Mouse (Mus musculus) thymus, adult 2 months (tissue): ENCODE measurements around the gene Cyp3a57. TPM values are rescaled to one million over a fixed set of nuclear protein-coding genes. Genes with fewer than 3 reads are reported as not detected.
"Not testable (repeated sequence)": the region's sequence is repeated elsewhere in the genome, so short reads cannot be mapped to it uniquely, and the experiment has no call there.

ENCODE experiments used
- DNase-seq: peaks from one replicate; pipeline ENCODE4 v3.0.0; 2021
- H3K27ac ChIP-seq: fragments of 200-500 bp; 2 replicates; pipeline ENCODE4 v1.5.1; 2012; ENCODE audit warnings: low read length, control low read depth; ENCODE audit not compliant: control insufficient read depth, insufficient read depth
- H3K27me3 ChIP-seq: fragments of 200-500 bp; 2 replicates; pipeline ENCODE4 v1.6.1; 2012; ENCODE audit warnings: mild to moderate bottlenecking, low read length, moderate library complexity, mixed read lengths; ENCODE audit not compliant: control insufficient read depth, insufficient read depth
- H3K36me3 ChIP-seq: fragments of 200-500 bp; 2 replicates; pipeline ENCODE4 v1.6.1; 2012; ENCODE audit warnings: mild to moderate bottlenecking, low read length, moderate library complexity; ENCODE audit not compliant: control insufficient read depth, insufficient read depth
- H3K4me1 ChIP-seq: fragments of 200-500 bp; replicated peaks from 2 replicates; pipeline ENCODE4 v1.6.1; 2012; ENCODE audit warnings: low read length; ENCODE audit not compliant: control insufficient read depth, insufficient read depth
- H3K4me3 ChIP-seq: fragments of 200-500 bp; 2 replicates; pipeline ENCODE4 v1.5.1; 2012; ENCODE audit warnings: mild to moderate bottlenecking, low read length, control low read depth, moderate library complexity; ENCODE audit not compliant: control insufficient read depth, insufficient read depth
- CTCF ChIP-seq: fragments of 200-500 bp; IDR thresholded peaks from 2 replicates; pipeline ENCODE4 v1.5.1; 2012; ENCODE audit warnings: mild to moderate bottlenecking, control low read depth, low read length, moderate library complexity, borderline replicate concordance; ENCODE audit not compliant: control insufficient read depth, poor library complexity, insufficient read depth; ENCODE audit errors: extremely low read depth
- POLR2A ChIP-seq: fragments of 200-500 bp; IDR thresholded peaks from 2 replicates; pipeline ENCODE4 v1.6.1; 2012; ENCODE audit warnings: mild to moderate bottlenecking, low read length, control low read depth, moderate library complexity; ENCODE audit not compliant: control insufficient read depth, poor library complexity, insufficient read depth; ENCODE audit errors: extremely low read depth
- WGBS: fragments of 180-500 bp; shearing (Covaris S2); methylation state at CpG from one replicate; pipeline ENCODE4 v1.1.7; 2018; 5-methylcytosine and 5-hydroxymethylcytosine counted together
- polyA plus RNA-seq: library from polyadenylated mRNA; depleted of rRNA; stranded (reverse); fragments of >200 nt; gene quantifications from 2 replicates; pipeline ENCODE4 v1.2.3, GENCODE M21; 2012; rRNA removed

Gene Cyp3a57
- polyA plus RNA-seq, 1 experiment: not detected

GRCm38 (mm10) chr5:145317141-145317540 lies 27.9 kb upstream of the Cyp3a57 start:
- Histone ChIP-seq H3K27me3 (no peaks in the 10 kb centered on the region), H3K36me3 (no peaks in the 10 kb centered on the region), H3K4me3 (no peak overlapping the region), H3K27ac (no peak overlapping the region), H3K4me1 (no peaks in the 10 kb centered on the region)
- 98% methylated on average over 1 of the region's 1 CpGs for WGBS
- TF ChIP-seq CTCF: no peak
- TF ChIP-seq POLR2A: no peak
- DNase-seq: no peak

- not testable (repeated sequence) for H3K4me1 ChIP-seq, DNase-seq, H3K27me3 ChIP-seq, H3K36me3 ChIP-seq, H3K27ac ChIP-seq, H3K4me3 ChIP-seq
These were observed 6.3 kb upstream of the Cyp3a57 start for GRCm38 (mm10) chr5:145338756-145339155.

DNA sequence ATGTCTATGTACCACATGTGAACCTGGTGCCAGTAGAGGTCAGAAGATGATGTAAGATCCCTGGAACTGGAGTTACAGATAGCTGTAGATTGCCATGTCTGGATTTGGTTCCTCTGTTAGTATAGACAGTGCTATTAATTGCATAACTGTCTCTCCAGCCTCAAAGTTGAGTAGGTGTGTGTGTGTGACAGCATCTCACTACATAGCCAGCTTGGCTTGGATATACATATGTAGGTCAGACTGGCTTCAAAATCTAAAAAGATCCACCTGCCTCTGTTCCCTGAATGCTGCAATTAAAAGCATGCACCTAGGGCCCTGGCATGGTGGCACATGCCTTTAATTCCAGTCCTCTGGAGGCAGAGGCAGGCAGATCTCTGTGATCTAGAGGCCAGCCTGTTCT lies 4.6 kb downstream of the Cyp3a57 start:
- no peaks in the 10 kb centered on the region for H3K27me3 ChIP-seq
- TF ChIP-seq CTCF (no peak), POLR2A (no peak)
- no peak for DNase-seq

GRCm38 (mm10) chr5:145353081-145353480 lies 8.0 kb downstream of the Cyp3a57 start:
- Histone ChIP-seq H3K4me3 (no peak overlapping the region), H3K27me3 (no peaks in the 10 kb centered on the region), H3K4me1 (no peaks in the 10 kb centered on the region), H3K27ac (no peak overlapping the region), H3K36me3 (no peaks in the 10 kb centered on the region)
- no peak for DNase-seq
- no peak for TF ChIP-seq POLR2A
- TF ChIP-seq CTCF: no peak
- WGBS: 76% methylated on average over 1 of the region's 1 CpGs

More for the DNA sequence above, 4.6 kb downstream of the Cyp3a57 start:
- H3K27ac ChIP-seq: no peak overlapping the region
- H3K36me3 ChIP-seq: no peaks in the 10 kb centered on the region
- H3K4me1 ChIP-seq: no peaks in the 10 kb centered on the region
- H3K4me3 ChIP-seq: no peak overlapping the region

DNA sequence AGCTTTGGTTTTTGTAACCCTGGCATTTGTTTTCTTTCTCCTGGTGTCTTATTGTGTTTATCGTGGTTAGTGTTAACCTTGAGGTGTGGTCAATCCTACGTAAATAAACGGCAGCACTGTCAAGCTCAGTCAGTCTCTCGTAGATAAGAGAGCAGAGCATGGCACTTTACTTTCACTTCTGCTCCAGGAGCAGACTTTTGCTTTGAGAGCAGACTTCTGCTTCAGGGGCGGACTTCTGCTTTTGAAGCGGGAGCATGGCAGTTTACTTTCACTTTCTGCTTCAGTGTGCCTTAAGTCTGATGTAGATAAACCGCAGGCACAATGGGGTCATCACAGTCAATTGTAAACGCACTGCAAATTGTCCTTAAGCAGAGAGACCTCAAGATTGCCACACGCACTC lies 70.3 kb downstream of the Cyp3a57 start:
- H3K4me1 ChIP-seq, H3K27ac ChIP-seq, H3K27me3 ChIP-seq, DNase-seq, H3K36me3 ChIP-seq, H3K4me3 ChIP-seq: not testable (repeated sequence)
- WGBS: 86% methylated on average over 9 of the region's 9 CpGs

GRCm38 (mm10) chr5:145422287-145422686 lies 77.2 kb downstream of the Cyp3a57 start:
- no peaks in the 10 kb centered on the region for H3K27me3 ChIP-seq
- DNase-seq: no peak
- no peak overlapping the region for H3K27ac ChIP-seq
- no peak for TF ChIP-seq POLR2A
- TF ChIP-seq CTCF: no peak
- 81% methylated on average over 1 of the region's 1 CpGs for WGBS
- no peaks in the 10 kb centered on the region for H3K36me3 ChIP-seq
- no peak overlapping the region for H3K4me3 ChIP-seq
- no peaks in the 10 kb centered on the region for H3K4me1 ChIP-seq

DNA sequence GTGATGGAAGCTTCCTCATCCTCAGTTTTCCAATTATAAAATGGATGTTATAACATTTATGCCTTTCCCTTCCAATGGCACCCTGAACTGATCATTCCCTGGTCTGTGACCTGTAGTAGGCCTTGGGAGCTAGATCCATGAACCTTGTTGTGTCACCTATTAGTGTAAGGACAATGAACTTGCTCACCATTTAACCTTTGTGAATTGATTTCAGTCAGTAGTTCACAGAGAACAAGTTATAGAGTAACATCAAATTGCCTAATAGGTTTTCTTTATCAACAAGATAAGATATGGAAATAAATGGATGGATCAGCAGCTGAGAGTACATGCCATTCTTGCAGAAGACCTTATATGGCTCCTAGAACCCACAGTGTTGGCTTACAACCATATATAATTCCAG lies 85.9 kb downstream of the Cyp3a57 start:
- H3K27me3 ChIP-seq: no peaks in the 10 kb centered on the region
- TF ChIP-seq CTCF: no peak
- no peak overlapping the region for H3K4me3 ChIP-seq
- H3K4me1 ChIP-seq: no peaks in the 10 kb centered on the region
- H3K27ac ChIP-seq: no peak overlapping the region
- no peaks in the 10 kb centered on the region for H3K36me3 ChIP-seq
- no peak for DNase-seq

DNA sequence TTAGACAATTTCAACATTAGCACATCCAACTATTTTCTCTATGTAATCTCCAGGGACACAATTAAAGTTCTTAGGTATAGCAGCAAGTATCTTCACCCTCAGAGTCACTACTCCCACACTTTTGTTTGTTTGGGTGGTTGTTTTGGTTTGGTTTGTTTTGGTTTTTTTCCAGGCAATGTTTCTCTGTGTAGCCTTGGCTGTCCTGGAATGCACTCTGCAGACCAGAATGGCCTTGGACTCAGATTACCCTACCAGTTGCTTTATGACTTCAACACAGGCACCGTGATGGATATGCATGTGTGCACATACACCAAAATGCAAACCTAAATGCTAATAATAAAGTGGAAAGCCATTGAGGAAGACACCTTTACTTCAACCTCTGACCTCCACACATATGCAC lies 88.6 kb downstream of the Cyp3a57 start:
- H3K36me3 ChIP-seq: no peaks in the 10 kb centered on the region
- no peaks in the 10 kb centered on the region for H3K27me3 ChIP-seq
- H3K4me3 ChIP-seq: no peak overlapping the region
- TF ChIP-seq POLR2A: no peak
- no peak for TF ChIP-seq CTCF
- no peak overlapping the region for H3K27ac ChIP-seq
- no peak for DNase-seq
- WGBS: 93% methylated on average over 1 of the region's 1 CpGs
- H3K4me1 ChIP-seq: no peaks in the 10 kb centered on the region

Other genes with a start within 250 kb of the Cyp3a57 start
- 859 and 863 TPM in 2 replicates for gene Arpc1b, start 231.1 kb upstream of the Cyp3a57 start, polyA plus RNA-seq
- gene Pdap1, start 205.0 kb upstream of the Cyp3a57 start, polyA plus RNA-seq: 35.6 and 36.2 TPM in 2 replicates
- gene Bud31, start 204.9 kb upstream of the Cyp3a57 start, polyA plus RNA-seq: 73.3 and 105 TPM in 2 replicates
- 14.5 and 14.9 TPM in 2 replicates for gene Ptcd1, start 178.2 kb upstream of the Cyp3a57 start, polyA plus RNA-seq
- gene Cpsf4, start 178.1 kb upstream of the Cyp3a57 start, polyA plus RNA-seq: 63.5 and 66.0 TPM in 2 replicates
- 129 and 175 TPM in 2 replicates for gene Atp5j2, start 153.2 kb upstream of the Cyp3a57 start, polyA plus RNA-seq
- gene Zkscan14, start 143.4 kb upstream of the Cyp3a57 start, polyA plus RNA-seq: 7.2 and 7.6 TPM in 2 replicates
- gene Zkscan5, start 140.7 kb upstream of the Cyp3a57 start, polyA plus RNA-seq: 5.0 and 5.1 TPM in 2 replicates
- 18.2 and 22.1 TPM in 2 replicates for gene Zfp655, start 113.6 kb upstream of the Cyp3a57 start, polyA plus RNA-seq
- 32.4 and 34.0 TPM in 2 replicates for gene Zscan25, start 64.8 kb upstream of the Cyp3a57 start, polyA plus RNA-seq
- not detected in 2 replicates for gene Cyp3a16, start 124.4 kb downstream of the Cyp3a57 start, polyA plus RNA-seq
- gene Cyp3a41b, start 239.5 kb downstream of the Cyp3a57 start, polyA plus RNA-seq: not detected in 2 replicates